Mouse (Mus musculus): ENCODE results near the gene Vmn1r217. TPM values are rescaled to one million over a fixed set of nuclear protein-coding genes. Genes with fewer than 3 reads are reported as not detected.

Gene Vmn1r217
- total RNA-seq (2023) = not detected

GRCm38 (mm10) chr13:23118126-23118525, at the start of gene Vmn1r217:
TSS of gene Vmn1r217 (minus strand) at chr13:23118226.

GRCm38 (mm10) chr13:23159012-23159411, 41.0 kb upstream of the Vmn1r217 start, which contains the start of gene Vmn1r219:
TSS of gene Vmn1r219 (plus strand) at chr13:23159312.

GRCm38 (mm10) chr13:23133099-23133498, 15.1 kb upstream of the Vmn1r217 start, which contains the start of gene Vmn1r218:
TSS of gene Vmn1r218 (plus strand) at chr13:23133155.

GRCm38 (mm10) chr13:23067725-23068124, 50.3 kb downstream of the Vmn1r217 start, which contains the start of gene Vmn1r215:
TSS of gene Vmn1r215 (plus strand) at chr13:23068025.

Other genes with a start within 250 kb of the Vmn1r217 start
- not detected for gene Vmn1r212, start 234.0 kb downstream of the Vmn1r217 start, total RNA-seq (2023)
- not detected for gene Vmn1r213, start 110.6 kb downstream of the Vmn1r217 start, total RNA-seq (2023)
- gene Vmn1r214, start 87.8 kb downstream of the Vmn1r217 start, total RNA-seq (2023) = not detected
- not detected for gene Vmn1r215, start 50.2 kb downstream of the Vmn1r217 start, total RNA-seq (2023)
- gene Vmn1r218, start 14.9 kb upstream of the Vmn1r217 start, total RNA-seq (2023) = not detected
- not detected for gene Vmn1r219, start 41.1 kb upstream of the Vmn1r217 start, total RNA-seq (2023)
- not detected for gene Vmn1r220, start 69.7 kb upstream of the Vmn1r217 start, total RNA-seq (2023)
- gene Vmn1r221, start 95.9 kb upstream of the Vmn1r217 start, total RNA-seq (2023) = not detected
- not detected for gene Vmn1r222, start 117.7 kb upstream of the Vmn1r217 start, total RNA-seq (2023)
- not detected for gene Vmn1r223, start 128.9 kb upstream of the Vmn1r217 start, total RNA-seq (2023)

Measured in T-cell, adult 66 days (primary cell).